Mouse (Mus musculus) CH12.LX (cell line): ENCODE measurements around the gene Bst1. TPM values are rescaled to one million over a fixed set of nuclear protein-coding genes. Genes with fewer than 3 reads are reported as not detected.
A peak's percentile ranks its signal among the peaks of the same experiment; 100 is the strongest.

Experiments used
- DNase-seq: peaks from one replicate; pipeline ENCODE4 v3.0.0-alpha.2; 2013; ENCODE audit errors: extremely low read depth
- H3K27ac ChIP-seq: 2 replicates; pipeline ENCODE4 v1.5.1; 2012; ENCODE audit warnings: low read depth, mild to moderate bottlenecking, control low read depth, moderate library complexity; ENCODE audit not compliant: insufficient read depth
- H3K27me3 ChIP-seq: replicated peaks from 2 replicates; pipeline ENCODE3; 2012; ENCODE audit warnings: inconsistent platforms
- H3K36me3 ChIP-seq, 2 experiments: replicated peaks in 1 of 2; 2 replicates each; pipeline versions ENCODE3 to v1.6.1; 2012; ENCODE audit warnings: inconsistent platforms in 1 of 2, low read length in 1 of 2, mild to moderate bottlenecking in 1 of 2, mixed read lengths in 1 of 2, moderate library complexity in 1 of 2; ENCODE audit not compliant: control insufficient read depth in 1 of 2, insufficient read depth in 1 of 2
- H3K4me1 ChIP-seq, 2 experiments: 2 replicates each; pipeline ENCODE4 v1.6.1; 2012; ENCODE audit warnings: inconsistent platforms in 1 of 2, moderate library complexity in 1 of 2; ENCODE audit not compliant: insufficient read depth in 2 of 2, control insufficient read depth in 1 of 2
- H3K4me2 ChIP-seq: 2 replicates; pipeline ENCODE4 v1.6.1; 2012; ENCODE audit warnings: low read depth, mild to moderate bottlenecking, control low read depth; ENCODE audit not compliant: poor library complexity, insufficient read depth, severe bottlenecking
- H3K4me3 ChIP-seq, 3 experiments: fragments of 150-350 bp in 1 of 3; sonication (generic) in 1 of 3; replicated peaks in 1 of 3; 2 replicates each; pipeline versions ENCODE3 to v1.5.1; 2011 to 2012; ENCODE audit warnings: low read depth in 2 of 3, low read length in 2 of 3, mild to moderate bottlenecking in 2 of 3, moderate library complexity in 2 of 3, control low read depth in 1 of 3, improper control_type of control experiment in 1 of 3, inconsistent platforms in 1 of 3, mixed read lengths in 1 of 3; ENCODE audit not compliant: poor library complexity in 1 of 3
- H3K79me2 ChIP-seq: replicated peaks from 2 replicates; pipeline ENCODE4 v1.6.1; 2012; ENCODE audit warnings: mild to moderate bottlenecking, moderate library complexity; ENCODE audit not compliant: control insufficient read depth, poor library complexity, insufficient read depth, severe bottlenecking; ENCODE audit errors: extremely low read depth
- H3K9ac ChIP-seq: 2 replicates; pipeline ENCODE4 v1.6.1; 2012; ENCODE audit warnings: low read depth, mild to moderate bottlenecking, control low read depth, moderate library complexity; ENCODE audit not compliant: insufficient read depth
- H3K9me3 ChIP-seq: replicated peaks from 2 replicates; pipeline ENCODE3; 2012; ENCODE audit warnings: low read length, inconsistent platforms, mixed read lengths
- CHD1 ChIP-seq: IDR thresholded peaks from 2 replicates; pipeline ENCODE4 v1.6.1; 2012; ENCODE audit warnings: low read depth, low read length, improper control_type of control experiment, inconsistent platforms
- CTCF ChIP-seq, 2 experiments: IDR thresholded peaks in 1 of 2; conservative IDR thresholded peaks in 1 of 2; 2 replicates each; pipeline ENCODE4 v1.5.1; 2011 to 2012; ENCODE audit warnings: low read depth in 2 of 2, low read length in 2 of 2, improper control_type of control experiment in 1 of 2, inconsistent platforms in 1 of 2, mild to moderate bottlenecking in 1 of 2, moderate library complexity in 1 of 2
- ELF1 ChIP-seq: IDR thresholded peaks from 2 replicates; pipeline ENCODE4 v1.6.1; 2014; ENCODE audit warnings: low read depth, mild to moderate bottlenecking, inconsistent platforms, low read length, improper control_type of control experiment
- EP300 ChIP-seq: IDR thresholded peaks from 2 replicates; pipeline ENCODE4 v1.6.1; 2011; ENCODE audit warnings: low read length, improper control_type of control experiment
- HCFC1 ChIP-seq: IDR thresholded peaks from 2 replicates; pipeline ENCODE4 v1.6.1; 2012; ENCODE audit warnings: low read depth, mild to moderate bottlenecking, inconsistent platforms, low read length, improper control_type of control experiment
- MEF2A ChIP-seq: IDR thresholded peaks from 2 replicates; pipeline ENCODE4 v1.6.1; 2014; ENCODE audit warnings: low read depth, mild to moderate bottlenecking, inconsistent platforms, low read length, improper control_type of control experiment, borderline replicate concordance
- MXI1 ChIP-seq: IDR thresholded peaks from 2 replicates; pipeline ENCODE4 v1.6.1; 2011; ENCODE audit warnings: mild to moderate bottlenecking, low read depth, low read length, improper control_type of control experiment
- NRF1 ChIP-seq: IDR thresholded peaks from 2 replicates; pipeline ENCODE4 v1.6.1; 2014; ENCODE audit warnings: low read depth, mild to moderate bottlenecking, inconsistent platforms, low read length, improper control_type of control experiment, moderate library complexity
- POLR2A ChIP-seq: IDR thresholded peaks from 2 replicates; pipeline ENCODE4 v1.6.1; 2011; ENCODE audit warnings: low read depth, mild to moderate bottlenecking, improper control_type of control experiment, low read length
- POLR2AphosphoS2 ChIP-seq: IDR thresholded peaks from 2 replicates; pipeline ENCODE4 v1.6.1; 2011; ENCODE audit warnings: low read depth, low read length, improper control_type of control experiment
- RAD21 ChIP-seq: IDR thresholded peaks from 2 replicates; pipeline ENCODE4 v1.6.1; 2011; ENCODE audit warnings: low read depth, mild to moderate bottlenecking, low read length, improper control_type of control experiment, moderate library complexity
- SMC3 ChIP-seq: IDR thresholded peaks from 2 replicates; pipeline ENCODE4 v1.6.1; 2011; ENCODE audit warnings: low read depth, low read length, improper control_type of control experiment
- TCF12 ChIP-seq: IDR thresholded peaks from 2 replicates; pipeline ENCODE4 v1.6.1; 2014; ENCODE audit warnings: low read depth, mild to moderate bottlenecking, inconsistent platforms, low read length, improper control_type of control experiment
- UBTF ChIP-seq: IDR thresholded peaks from 2 replicates; pipeline ENCODE4 v1.6.1; 2012; ENCODE audit warnings: low read depth, mild to moderate bottlenecking, inconsistent platforms, low read length, improper control_type of control experiment, moderate library complexity
- USF1 ChIP-seq: IDR thresholded peaks from 2 replicates; pipeline ENCODE4 v1.6.1; 2014; ENCODE audit warnings: low read depth, mild to moderate bottlenecking, inconsistent platforms, low read length, improper control_type of control experiment
- USF2 ChIP-seq: conservative IDR thresholded peaks from 2 replicates; pipeline ENCODE4 v1.6.1; 2011; ENCODE audit warnings: low read depth, low read length, improper control_type of control experiment
- ZC3H11A ChIP-seq: IDR thresholded peaks from 2 replicates; pipeline ENCODE4 v1.6.1; 2012; ENCODE audit warnings: low read depth, mild to moderate bottlenecking, inconsistent platforms, low read length, improper control_type of control experiment
- ZMIZ1 ChIP-seq: IDR thresholded peaks from 2 replicates; pipeline ENCODE4 v1.6.1; 2012; ENCODE audit warnings: low read depth, mild to moderate bottlenecking, inconsistent platforms, low read length, improper control_type of control experiment
- dilution Hi-C: fragments of 300-500 bp; cut with MboI; formaldehyde crosslinking; loops from 2 replicates; pipeline ENCODE4 v1.14.3; 2020; ENCODE audit warnings: low sequenced_read_pairs; ENCODE audit not compliant: extremely low pct_unique_long_range_greater_than_20kb, extremely low pct_ligation_motif_present
- in situ Hi-C: fragments of 300-500 bp; cut with MboI; formaldehyde crosslinking; loops from 3 replicates; pipeline ENCODE4 v1.14.3; 2019; ENCODE audit warnings: low sequenced_read_pairs, low pct_ligation_motif_present, low pct_unique_long_range_greater_than_20kb, mixed read lengths
- polyA plus RNA-seq: library from polyadenylated mRNA; unstranded; fragments of >175 nt; gene quantifications from 2 replicates; pipeline ENCODE4 v1.2.1, GENCODE M21; 2012; ENCODE audit warnings: low read depth; ENCODE audit not compliant: insufficient read length
- total RNA-seq, 2 experiments: library from RNA; depleted of rRNA; stranded (reverse); fragments of 300-350 nt in 1 of 2; fragments of >200 nt in 1 of 2; gene quantifications; 2 replicates each; pipeline ENCODE4 v1.2.3; 2012 to 2014

The Bst1 gene
- total and polyA plus RNA-seq, 3 experiments: 1.9 to 9.9 (median 4.8) TPM

- dilution Hi-C loops: no loop called here
- TF ChIP-seq MXI1 (no peak), ZMIZ1 (no peak), UBTF (no peak), RAD21 (no peak), ZC3H11A (no peak), NRF1 (no peak), CHD1 (no peak), POLR2A (no peak), EP300 (no peak), MEF2A (no peak), TCF12 (no peak), POLR2AphosphoS2 (no peak), ELF1 (no peak), USF1 (no peak)
- DNase-seq: no peak
- H3K4me2 ChIP-seq: no peak overlapping the region
- no peak overlapping the region for H3K4me3 ChIP-seq
- no peaks in the 10 kb centered on the region for H3K9me3 ChIP-seq
- no peak overlapping the region for H3K9ac ChIP-seq
- H3K36me3 ChIP-seq: peaks cover 0 to 23% of the 10 kb centered on the region in 2 experiments
- no peaks in the 10 kb centered on the region for H3K79me2 ChIP-seq
- in situ Hi-C loops: no loop called here
- H3K27ac ChIP-seq: no peak overlapping the region
- H3K27me3 ChIP-seq: no peaks in the 10 kb centered on the region
- peaks cover 8 to 30% of the 10 kb centered on the region in 2 experiments for H3K4me1 ChIP-seq
Measured at GRCm38 (mm10) chr5:43827366-43827765, 8.7 kb downstream of the Bst1 start.

- Histone ChIP-seq H3K27ac (no peak overlapping the region), H3K9ac (no peak overlapping the region), H3K4me1 (peaks cover 0 to 11% of the 10 kb centered on the region in 2 experiments; a peak in 2 of 4 replicates), H3K79me2 (no peaks in the 10 kb centered on the region), H3K4me3 (no peak overlapping the region), H3K27me3 (no peaks in the 10 kb centered on the region), H3K4me2 (no peak overlapping the region), H3K36me3 (peaks cover 0 to 4% of the 10 kb centered on the region in 2 experiments), H3K9me3 (no peaks in the 10 kb centered on the region)
- no peak for TF ChIP-seq MEF2A
- TF ChIP-seq HCFC1: no peak
- no peak for TF ChIP-seq USF2
- TF ChIP-seq CTCF (conservative IDR thresholded peaks at IDR 0.05 in 1 of 2, IDR thresholded peaks at IDR 0.05 in 1 of 2; ENCODE audit: low read depth in 2 of 2, low read length in 2 of 2): peak in 1 of 2 experiments; percentile 37; a peak in 2 of 4 replicates
- peak; percentile 42 for TF ChIP-seq SMC3
- DNase-seq: no peak
- in situ Hi-C loops: no loop called here
- dilution Hi-C loops: no loop called here
Measured at GRCm38 (mm10) chr5:43836590-43836989, 17.9 kb downstream of the Bst1 start.
